Mouse (Mus musculus): ENCODE measurements around the gene Cpsf7. TPM values are rescaled to one million over a fixed set of nuclear protein-coding genes. Genes with fewer than 3 reads are reported as not detected.
A peak's percentile ranks its signal among the peaks of the same experiment; 100 is the strongest.

Cpsf7 gene
- total and polyA plus RNA-seq, 3 experiments = 36.2 to 183 (median 69.8) TPM

DNA sequence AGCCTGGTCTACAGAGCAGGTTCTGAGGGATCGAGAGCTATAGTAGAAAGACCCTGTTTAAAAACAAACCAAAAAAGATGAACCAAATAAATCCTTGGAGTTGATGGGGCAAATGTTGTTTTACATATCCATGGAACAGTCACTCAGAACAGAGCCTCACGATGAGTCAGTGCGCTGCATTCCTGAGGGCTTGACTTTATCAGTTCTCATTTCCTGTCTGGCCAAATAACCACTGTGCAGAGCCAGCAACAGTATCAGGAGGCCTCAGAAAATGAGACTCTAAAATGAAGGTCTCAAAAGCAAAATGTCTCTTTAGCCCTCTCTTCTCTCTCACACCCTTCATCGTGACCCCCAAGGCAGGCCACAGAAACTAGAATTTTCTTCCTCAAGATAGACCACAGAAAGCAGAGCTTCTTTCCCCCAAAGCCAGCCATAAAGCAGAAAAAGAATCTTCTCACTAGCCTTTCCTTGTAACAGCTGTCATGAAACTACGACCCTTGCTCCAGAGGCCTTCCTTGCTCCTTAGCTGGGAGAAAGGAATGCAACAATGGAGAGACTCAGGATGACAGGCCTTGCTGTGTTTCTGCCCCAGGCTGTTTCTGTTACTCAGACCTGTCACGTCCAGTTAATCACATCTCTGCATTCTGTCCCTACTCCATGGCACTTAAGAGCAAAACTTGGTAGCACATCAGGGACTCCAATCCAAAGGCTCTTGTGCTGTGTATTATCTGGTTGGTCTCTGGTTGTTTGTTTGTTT lies 36.7 kb downstream of the Cpsf7 start:
- peaks cover 0 to 17% of the 10 kb centered on the region in 2 experiments; a peak in 2 of 4 replicates for H3K4me1 ChIP-seq (ENCODE audit: control insufficient read depth in 1 of 2, insufficient read depth in 2 of 2, low read length in 2 of 2)
- TF ChIP-seq RAD21 (IDR thresholded peaks at IDR 0.05; ENCODE audit: low read depth, low read length) (no peak), KAT2A (conservative IDR thresholded peaks at IDR 0.05; ENCODE audit: low read depth, low read length) (no peak), RCOR1 (IDR thresholded peaks at IDR 0.05; ENCODE audit: low read depth, low read length) (peak; percentile 32; the same call in 1 of the 2 replicates), EP300 (IDR thresholded peaks at IDR 0.05; ENCODE audit: low read depth in 1 of 2, low read length in 2 of 2) (peak; percentile 14 to 74; a peak in 2 of 4 replicates), ZKSCAN1 (IDR thresholded peaks at IDR 0.05; ENCODE audit: low read depth, low read length) (no peak), MXI1 (IDR thresholded peaks at IDR 0.05; ENCODE audit: low read depth, low read length) (no peak), MAZ (IDR thresholded peaks at IDR 0.05; ENCODE audit: low read depth, low read length) (no peak), MAFK (IDR thresholded peaks at IDR 0.05; ENCODE audit: borderline replicate concordance, low read depth, low read length) (no peak), UBTF (IDR thresholded peaks at IDR 0.05; ENCODE audit: borderline replicate concordance, insufficient read depth, low read depth, low read length) (no peak), ETS1 (IDR thresholded peaks at IDR 0.05; ENCODE audit: low read depth, low read length) (peak; percentile 41; the same call in 1 of the 2 replicates), CHD2 (IDR thresholded peaks at IDR 0.05; ENCODE audit: low read length) (no peak), GATA1 (IDR thresholded peaks at IDR 0.05; ENCODE audit: low read depth, low read length) (peak; percentile 72), NRF1 (IDR thresholded peaks at IDR 0.05; ENCODE audit: insufficient read depth, low read depth, low read length, poor library complexity, severe bottlenecking) (no peak)

DNA sequence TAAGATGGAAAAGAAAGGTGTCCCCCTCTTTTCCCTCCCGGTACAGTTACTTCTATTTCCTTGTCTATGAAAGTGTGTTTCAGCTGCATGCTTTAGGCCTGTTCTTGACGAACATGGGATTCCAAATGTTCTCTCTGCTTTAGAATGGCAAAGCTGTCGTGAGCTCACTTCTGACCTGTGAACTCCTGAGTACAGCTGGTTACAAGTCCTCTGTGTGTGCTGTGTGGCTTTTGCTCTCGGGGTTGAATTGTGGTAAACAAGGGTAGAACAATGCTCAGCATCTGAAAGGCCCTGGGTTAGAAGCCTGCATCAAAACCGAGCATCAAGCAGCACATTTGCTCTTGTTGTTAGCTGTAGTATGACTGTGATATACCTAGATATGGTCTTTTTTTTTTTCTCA lies 37.3 kb downstream of the Cpsf7 start:
- Histone ChIP-seq H3K9me3 (replicated peaks; ENCODE audit: insufficient read depth, low read length) (no peaks in the 10 kb centered on the region), H3K27ac (ENCODE audit: control insufficient read depth, low read depth, low read length) (no peak overlapping the region)
- TF ChIP-seq CHD2 (IDR thresholded peaks at IDR 0.05; ENCODE audit: low read length) = no peak
- TF ChIP-seq ZKSCAN1 (IDR thresholded peaks at IDR 0.05; ENCODE audit: low read depth, low read length) = no peak
- no peak for TF ChIP-seq USF2 (IDR thresholded peaks at IDR 0.05; ENCODE audit: borderline replicate concordance in 1 of 2, insufficient read depth in 1 of 2, low read depth in 1 of 2, low read length in 2 of 2)
- TF ChIP-seq ETS1 (IDR thresholded peaks at IDR 0.05; ENCODE audit: low read depth, low read length) = no peak
- no peak for TF ChIP-seq CTCF (IDR thresholded peaks at IDR 0.05 in 2 of 3, conservative IDR thresholded peaks at IDR 0.05 in 1 of 3; ENCODE audit: control insufficient read depth in 1 of 3, insufficient read depth in 1 of 3, low read depth in 2 of 3, low read length in 3 of 3, poor library complexity in 1 of 3, severe bottlenecking in 1 of 3)
- no peak for TF ChIP-seq MAFK (IDR thresholded peaks at IDR 0.05; ENCODE audit: borderline replicate concordance, low read depth, low read length)
- no peak for TF ChIP-seq EP300 (IDR thresholded peaks at IDR 0.05; ENCODE audit: low read depth in 1 of 2, low read length in 2 of 2)
- no peak for TF ChIP-seq SMC3 (IDR thresholded peaks at IDR 0.05; ENCODE audit: low read depth, low read length)
- TF ChIP-seq TCF12 (IDR thresholded peaks at IDR 0.05; ENCODE audit: low read depth, low read length) = no peak
- TF ChIP-seq USF1 (IDR thresholded peaks at IDR 0.05; ENCODE audit: low read depth, low read length) = no peak

More for the DNA sequence above, 36.7 kb downstream of the Cpsf7 start:
- Histone ChIP-seq H3K9me3 (replicated peaks; ENCODE audit: insufficient read depth, low read length) (no peaks in the 10 kb centered on the region), H3K27me3 (ENCODE audit: control insufficient read depth in 1 of 2, insufficient read depth in 2 of 2, low read length in 2 of 2) (no peaks in the 10 kb centered on the region), H3K36me3 (ENCODE audit: control insufficient read depth in 1 of 2, insufficient read depth in 2 of 2, low read length in 2 of 2) (peaks cover 0 to 12% of the 10 kb centered on the region in 2 experiments; a peak in 2 of 4 replicates), H3K79me2 (ENCODE audit: control insufficient read depth, insufficient read depth, low read length, poor library complexity) (no peaks in the 10 kb centered on the region), H3K9ac (ENCODE audit: control insufficient read depth, low read depth, low read length, poor library complexity, severe bottlenecking) (no peak overlapping the region), H3K27ac (ENCODE audit: control insufficient read depth, low read depth, low read length) (no peak overlapping the region), H3K4me3 (ENCODE audit: control insufficient read depth in 1 of 2, insufficient read depth in 1 of 2, low read depth in 2 of 2, low read length in 2 of 2) (no peak overlapping the region)
- DNase-seq (ENCODE audit: low read depth, low spot score) = peak; percentile 64

More for the DNA sequence above, 37.3 kb downstream of the Cpsf7 start:
- H3K4me1 ChIP-seq (ENCODE audit: control insufficient read depth in 1 of 2, insufficient read depth in 2 of 2, low read length in 2 of 2) = peaks cover 0 to 17% of the 10 kb centered on the region in 2 experiments; a peak in 2 of 4 replicates
- H3K36me3 ChIP-seq (ENCODE audit: control insufficient read depth in 1 of 2, insufficient read depth in 2 of 2, low read length in 2 of 2) = peaks cover 0 to 10% of the 10 kb centered on the region in 2 experiments; a peak in 2 of 4 replicates
- no peaks in the 10 kb centered on the region for H3K79me2 ChIP-seq (ENCODE audit: control insufficient read depth, insufficient read depth, low read length, poor library complexity)
- DNase-seq (ENCODE audit: low read depth, low spot score) = no peak
- no peak overlapping the region for H3K4me3 ChIP-seq (ENCODE audit: control insufficient read depth in 1 of 2, insufficient read depth in 1 of 2, low read depth in 2 of 2, low read length in 2 of 2)
- H3K9ac ChIP-seq (ENCODE audit: control insufficient read depth, low read depth, low read length, poor library complexity, severe bottlenecking) = no peak overlapping the region
- H3K27me3 ChIP-seq (ENCODE audit: control insufficient read depth in 1 of 2, insufficient read depth in 2 of 2, low read length in 2 of 2) = no peaks in the 10 kb centered on the region

Measured in MEL (cell line).